ENCODE assay signal across 8 mouse cellular contexts in genomic region chr19:5423561-5423960, GRCm38 (mm10). TPM values are rescaled to one million over a fixed set of nuclear protein-coding genes. Genes with fewer than 3 reads are reported as not detected.
DNase-seq lines count a peak whose midpoint lies in the region; ATAC-seq and TF ChIP-seq lines count a peak whose summit lies in the region.

No protein-coding gene starts in this region.

- no peaks in the 10 kb centered on the region for H3K9me3 ChIP-seq in kidney, postnatal 0 days (replicated peaks; ENCODE audit: low read length)

- peaks cover 24% of the 10 kb centered on the region for H3K4me1 ChIP-seq in testis, adult 2 months (ENCODE audit: control insufficient read depth, insufficient read depth, low read length)
- peaks cover 30% of the 10 kb centered on the region for H3K4me1 ChIP-seq in kidney, postnatal 0 days (replicated peaks; ENCODE audit: insufficient read depth, low read length)
- H3K4me1 ChIP-seq in olfactory bulb, adult 2 months (ENCODE audit: control insufficient read depth, insufficient read depth, low read length), result peaks cover 36% of the 10 kb centered on the region

- TF ChIP-seq CTCF in testis, adult 2 months (IDR thresholded peaks at IDR 0.05; ENCODE audit: control insufficient read depth, insufficient read depth, insufficient replicate concordance, low read depth, low read length), result no peak
- TF ChIP-seq CTCF in kidney, postnatal 0 days (IDR thresholded peaks at IDR 0.05; ENCODE audit: low read depth), result no peak
- no peak for TF ChIP-seq CTCF in olfactory bulb, adult 2 months (IDR thresholded peaks at IDR 0.05; ENCODE audit: insufficient read depth, low read depth, low read length)

- WGBS in kidney, postnatal 0 days, result 57% methylated on average over 12 of the region's 12 CpGs
- 61% methylated on average over 12 of the region's 12 CpGs for WGBS in olfactory bulb, adult 2 months

- peak; percentile 57 for DNase-seq in cerebellum, adult 11-12 months
- DNase-seq in cerebellum, postnatal 4 days (ENCODE audit: low spot score in 2 of 2), result no peak
- no peak for DNase-seq in testis, postnatal 14 days (ENCODE audit: low spot score)
- DNase-seq in kidney, postnatal 0 days (ENCODE audit: low spot score), result no peak
- no peak for DNase-seq in adrenal gland, postnatal 25 days

- H3K27me3 ChIP-seq in testis, adult 2 months (ENCODE audit: control insufficient read depth, insufficient read depth, low read length), result no peaks in the 10 kb centered on the region
- H3K27me3 ChIP-seq in kidney, postnatal 0 days (ENCODE audit: insufficient read depth, low read length), result no peaks in the 10 kb centered on the region

- peak overlapping the region; percentile 95 for H3K4me3 ChIP-seq in testis, adult 2 months (ENCODE audit: control insufficient read depth, low read depth, low read length)
- peak overlapping the region; percentile 67 for H3K4me3 ChIP-seq in kidney, postnatal 0 days (replicated peaks; ENCODE audit: low read depth, low read length)
- H3K4me3 ChIP-seq in olfactory bulb, adult 2 months (ENCODE audit: insufficient read depth, low read depth, low read length), result peak overlapping the region; percentile 90

- H3K36me3 ChIP-seq in testis, adult 2 months (ENCODE audit: control insufficient read depth, insufficient read depth, low read length), result peaks cover 2% of the 10 kb centered on the region
- H3K36me3 ChIP-seq in kidney, postnatal 0 days (ENCODE audit: insufficient read depth, low read length), result peaks cover 25% of the 10 kb centered on the region; the same call in 1 of the 2 replicates

- H3K9ac ChIP-seq in kidney, postnatal 0 days (ENCODE audit: low read depth, low read length), result peak overlapping the region; percentile 85

- H3K27ac ChIP-seq in testis, adult 2 months (ENCODE audit: control insufficient read depth, insufficient read depth, low read depth, low read length), result peak overlapping the region; percentile 55; the same call in 1 of the 2 replicates
- H3K27ac ChIP-seq in kidney, postnatal 0 days, result peak overlapping the region; percentile 92
- no peak overlapping the region for H3K27ac ChIP-seq in olfactory bulb, adult 2 months (ENCODE audit: insufficient read depth, low read depth, low read length)

- no peak for TF ChIP-seq POLR2A in testis, adult 2 months (IDR thresholded peaks at IDR 0.05; ENCODE audit: control insufficient read depth, low read depth, low read length)
- TF ChIP-seq POLR2A in olfactory bulb, adult 2 months (IDR thresholded peaks at IDR 0.05; ENCODE audit: insufficient read depth, low read depth, low read length), result no peak

- ATAC-seq in kidney, postnatal 0 days (replicated peaks; ENCODE audit: low FRiP score, low read depth), result no peak
- ATAC-seq in activated CD4-positive, CD25-positive, alpha-beta regulatory T cell, adult 4 months, result no peak

- peak overlapping the region; percentile 78 for H3K4me2 ChIP-seq in kidney, postnatal 0 days (ENCODE audit: low read length)

RNA-seq across cellular contexts. Expression of gene Drap1, which starts 1.2 kb away (rescaled TPM):
- polyA plus RNA-seq in testis, adult 2 months (2012; rRNA removed), result 290 and 345 TPM in 2 replicates
- 237 and 246 TPM in 2 replicates for polyA plus RNA-seq in kidney, postnatal 0 days (2015; fragmentation: Nextera tagmentation; extraction: Ambion mirVana)
- polyA plus RNA-seq in olfactory bulb, adult 2 months (2012; ENCODE audit: insufficient read depth, insufficient read length, low replicate concordance, missing spikeins), result not detected in 2 replicates
- 182 and 221 TPM in 2 replicates for total RNA-seq in adrenal gland, postnatal 25 days (2021)
- polyA plus RNA-seq in activated CD4-positive, CD25-positive, alpha-beta regulatory T cell, adult 4 months (2017; shearing (Covaris generic)), result 10 to 100 TPM; 50.3 to 53.6 TPM

RNA-seq across cellular contexts. Expression of gene AI837181, which starts 1.4 kb away (rescaled TPM):
- 82.3 and 88.1 TPM in 2 replicates for polyA plus RNA-seq in testis, adult 2 months (2012; rRNA removed)
- polyA plus RNA-seq in kidney, postnatal 0 days (2015; fragmentation: Nextera tagmentation; extraction: Ambion mirVana), result 55.7 and 55.8 TPM in 2 replicates
- polyA plus RNA-seq in olfactory bulb, adult 2 months (2012; ENCODE audit: insufficient read depth, insufficient read length, low replicate concordance, missing spikeins), result not detected in 2 replicates
- 43.1 and 51.1 TPM in 2 replicates for total RNA-seq in adrenal gland, postnatal 25 days (2021)
- polyA plus RNA-seq in activated CD4-positive, CD25-positive, alpha-beta regulatory T cell, adult 4 months (2017; shearing (Covaris generic)), result 10 to 100 TPM; 17.6 to 18.6 TPM

RNA-seq across cellular contexts. Expression of gene Tsga10ip, which starts 21.2 kb away (rescaled TPM):
- polyA plus RNA-seq in testis, adult 2 months (2012; rRNA removed), result 353 and 423 TPM in 2 replicates
- 0.31 and 0.39 TPM in 2 replicates for polyA plus RNA-seq in kidney, postnatal 0 days (2015; fragmentation: Nextera tagmentation; extraction: Ambion mirVana)
- polyA plus RNA-seq in olfactory bulb, adult 2 months (2012; ENCODE audit: insufficient read depth, insufficient read length, low replicate concordance, missing spikeins), result not detected in 2 replicates
- total RNA-seq in adrenal gland, postnatal 25 days (2021), result not detected in 2 replicates
- polyA plus RNA-seq in activated CD4-positive, CD25-positive, alpha-beta regulatory T cell, adult 4 months (2017; shearing (Covaris generic)), result not detected

RNA-seq across cellular contexts. Expression of gene Fosl1, which starts 23.8 kb away (rescaled TPM):
- 3.2 TPM in 2 replicates for polyA plus RNA-seq in testis, adult 2 months (2012; rRNA removed)
- 0.32 TPM in 1 of 2 replicates, not detected in the other for polyA plus RNA-seq in kidney, postnatal 0 days (2015; fragmentation: Nextera tagmentation; extraction: Ambion mirVana)
- not detected in 2 replicates for polyA plus RNA-seq in olfactory bulb, adult 2 months (2012; ENCODE audit: insufficient read depth, insufficient read length, low replicate concordance, missing spikeins)
- not detected in 2 replicates for total RNA-seq in adrenal gland, postnatal 25 days (2021)
- not detected for polyA plus RNA-seq in activated CD4-positive, CD25-positive, alpha-beta regulatory T cell, adult 4 months (2017; shearing (Covaris generic))

RNA-seq across cellular contexts. Expression of gene Ccdc85b, which starts 34.1 kb away (rescaled TPM):
- polyA plus RNA-seq in testis, adult 2 months (2012; rRNA removed), result 0.65 and 0.89 TPM in 2 replicates
- polyA plus RNA-seq in kidney, postnatal 0 days (2015; fragmentation: Nextera tagmentation; extraction: Ambion mirVana), result 12.2 and 15.6 TPM in 2 replicates
- not detected in 2 replicates for polyA plus RNA-seq in olfactory bulb, adult 2 months (2012; ENCODE audit: insufficient read depth, insufficient read length, low replicate concordance, missing spikeins)
- total RNA-seq in adrenal gland, postnatal 25 days (2021), result 7.2 and 10.9 TPM in 2 replicates
- polyA plus RNA-seq in activated CD4-positive, CD25-positive, alpha-beta regulatory T cell, adult 4 months (2017; shearing (Covaris generic)), result 1 to 10 TPM; 1.1 to 1.2 TPM

Comparison
In these comparisons a context has a peak if more than half of its experiments do, and no peak if none do; other contexts are left out.
1. RNA of gene AI837181, which starts 1.4 kb away (polyA plus RNA-seq): 82.3 to 88.1 TPM in testis, adult 2 months, 55.7 to 55.8 TPM in kidney, postnatal 0 days and 17.6 to 18.6 TPM in activated CD4-positive, CD25-positive, alpha-beta regulatory T cell, adult 4 months; not detected in olfactory bulb, adult 2 months; every median in the first group is over 10 times any median in the second.
2. RNA of gene Tsga10ip, which starts 21.2 kb away (polyA plus RNA-seq): 353 to 423 TPM in testis, adult 2 months; 0.31 to 0.39 TPM in kidney, postnatal 0 days, not detected in activated CD4-positive, CD25-positive, alpha-beta regulatory T cell, adult 4 months and not detected in olfactory bulb, adult 2 months; every median in the first group is over 100 times any median in the second.
3. Peak in every context shown above with its lines, with median percentiles within 50 percentile points of each other: H3K4me3 ChIP-seq.